9 mouse cellular contexts compared by ENCODE assay signal in the genomic region with DNA sequence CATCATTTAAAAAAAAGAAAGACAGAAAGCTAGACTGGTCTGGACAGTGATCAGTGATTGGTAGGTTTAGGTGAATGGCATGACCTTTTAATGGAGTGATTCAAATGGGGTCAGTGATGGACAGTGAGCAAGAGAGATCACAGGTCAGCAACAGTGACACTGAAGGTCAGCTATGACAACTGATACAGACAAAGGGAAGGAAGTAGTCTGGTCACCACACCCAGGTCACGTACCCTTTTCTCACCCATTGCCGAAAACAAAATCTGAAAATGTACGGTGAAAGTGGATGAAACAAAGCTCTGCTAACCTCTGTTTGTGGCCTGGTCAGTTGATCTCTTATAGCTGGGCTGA. TPM values are rescaled to one million over a fixed set of nuclear protein-coding genes. Genes with fewer than 3 reads are reported as not detected.
DNase-seq lines count a peak whose midpoint lies in the region; ATAC-seq and TF ChIP-seq lines count a peak whose summit lies in the region.
"Had no signal": no experiment of that assay in that cellular context is flagged by ENCODE, and none has a peak within 500 bp of the region (broad histone marks: within the 10 kb centered on the region; RNA-seq: fewer than 3 reads in every experiment).

No protein-coding gene starts in this region.

- ATAC-seq in heart, postnatal 0 days (ENCODE audit: insufficient read depth, low read depth) = peak; percentile 24; the same call in 1 of the 2 replicates
- peak; percentile 24 for ATAC-seq in lung, embryonic 16.5 days (ENCODE audit: low read depth)
- no peak; the same call in 1 of the 2 replicates for ATAC-seq in hindbrain, postnatal 0 days
- no peak; the same call in 1 of the 2 replicates for ATAC-seq in neural tube, embryonic 15.5 days (ENCODE audit: low FRiP score)
- no peak for ATAC-seq in activated CD4-positive, CD25-positive, alpha-beta regulatory T cell, adult 4 months

- peak overlapping the region; percentile 41 for H3K4me2 ChIP-seq in heart, postnatal 0 days (ENCODE audit: low read depth, low read length)
- H3K4me2 ChIP-seq in lung, embryonic 16.5 days (ENCODE audit: low read depth, low read length) = peak overlapping the region; percentile 46; the same call in 1 of the 2 replicates
- H3K4me2 ChIP-seq in hindbrain, postnatal 0 days (ENCODE audit: low read depth, low read length) = peak overlapping the region; percentile 44; the same call in 1 of the 2 replicates
- H3K4me2 ChIP-seq in neural tube, embryonic 15.5 days = no peak overlapping the region

- no peak overlapping the region for H3K4me3 ChIP-seq in heart, postnatal 0 days (ENCODE audit: low read depth, low read length)
- no peak overlapping the region for H3K4me3 ChIP-seq in lung, embryonic 16.5 days (ENCODE audit: low read length)
- H3K4me3 ChIP-seq in hindbrain, postnatal 0 days (ENCODE audit: low read length) = no peak overlapping the region
- H3K4me3 ChIP-seq in neural tube, embryonic 15.5 days (replicated peaks) = no peak overlapping the region
- H3K4me3 ChIP-seq: erythroblast, embryonic 14.5 days had no signal

- no peak for TF ChIP-seq EP300 in heart, postnatal 0 days (IDR thresholded peaks at IDR 0.05; ENCODE audit: low read depth)

- H3K27ac ChIP-seq in heart, postnatal 0 days (ENCODE audit: low read depth) = no peak overlapping the region
- H3K27ac ChIP-seq in lung, embryonic 16.5 days (ENCODE audit: low read length) = no peak overlapping the region
- H3K27ac ChIP-seq in hindbrain, postnatal 0 days = no peak overlapping the region
- H3K27ac ChIP-seq in neural tube, embryonic 15.5 days (replicated peaks) = 0 out of 2 replicates have a peak overlapping the region, but pooled peaks have one; percentile 41

- peaks cover 18% of the 10 kb centered on the region for H3K4me1 ChIP-seq in heart, postnatal 0 days (ENCODE audit: control insufficient read depth, insufficient read depth)
- H3K4me1 ChIP-seq in lung, embryonic 16.5 days (replicated peaks; ENCODE audit: control insufficient read depth, insufficient read depth, low read length) = peaks cover 3% of the 10 kb centered on the region; the same call in 1 of the 2 replicates
- H3K4me1 ChIP-seq in hindbrain, postnatal 0 days (ENCODE audit: insufficient read depth, low read length) = peaks cover 10% of the 10 kb centered on the region; the same call in 1 of the 2 replicates
- peaks cover 11% of the 10 kb centered on the region for H3K4me1 ChIP-seq in neural tube, embryonic 15.5 days

- H3K36me3 ChIP-seq in heart, postnatal 0 days (replicated peaks; ENCODE audit: control insufficient read depth, insufficient read depth, low read length) = no peaks in the 10 kb centered on the region
- no peaks in the 10 kb centered on the region for H3K36me3 ChIP-seq in lung, embryonic 16.5 days (ENCODE audit: control insufficient read depth, insufficient read depth, low read length)
- no peaks in the 10 kb centered on the region for H3K36me3 ChIP-seq in hindbrain, postnatal 0 days (ENCODE audit: insufficient read depth, low read length)
- no peaks in the 10 kb centered on the region for H3K36me3 ChIP-seq in neural tube, embryonic 15.5 days

- no peak for TF ChIP-seq CTCF in heart, postnatal 0 days (IDR thresholded peaks at IDR 0.05; ENCODE audit: low read depth)
- no peak for TF ChIP-seq CTCF in hindbrain, postnatal 0 days (IDR thresholded peaks at IDR 0.05; ENCODE audit: low read depth)

- intact Hi-C loops in heart, postnatal 10 days (cut with DNase I) = loop anchor here (2.0 to 5.0 kb wide), 2 partner anchors 28 to 60 kb away; no protein-coding TSS in a partner anchor

- WGBS in heart, postnatal 0 days = 57% methylated on average over 3 of the region's 3 CpGs
- 74% methylated on average over 3 of the region's 3 CpGs for WGBS in lung, embryonic 16.5 days
- 60% methylated on average over 3 of the region's 3 CpGs for WGBS in hindbrain, postnatal 0 days
- 65% methylated on average over 3 of the region's 3 CpGs for WGBS in neural tube, embryonic 15.5 days

- DNase-seq in heart, postnatal 0 days (ENCODE audit: low spot score) = no peak
- no peak for DNase-seq in heart, postnatal 10 days
- DNase-seq in lung, postnatal 25 days (ENCODE audit: low spot score) = no peak
- no peak for DNase-seq in hindbrain, postnatal 0 days (ENCODE audit: low spot score)

- H3K27me3 ChIP-seq in heart, postnatal 0 days (ENCODE audit: control insufficient read depth, insufficient read depth, low read length) = no peaks in the 10 kb centered on the region
- H3K27me3 ChIP-seq in lung, embryonic 16.5 days (ENCODE audit: control insufficient read depth, insufficient read depth, low read depth, low read length) = no peaks in the 10 kb centered on the region
- no peaks in the 10 kb centered on the region for H3K27me3 ChIP-seq in hindbrain, postnatal 0 days (ENCODE audit: insufficient read depth, low read length)
- no peaks in the 10 kb centered on the region for H3K27me3 ChIP-seq in neural tube, embryonic 15.5 days (replicated peaks)

- no peak overlapping the region for H3K9ac ChIP-seq in heart, postnatal 0 days (replicated peaks; ENCODE audit: low read depth, low read length)
- H3K9ac ChIP-seq in lung, embryonic 16.5 days (ENCODE audit: low read length) = no peak overlapping the region
- H3K9ac ChIP-seq in hindbrain, postnatal 0 days (replicated peaks; ENCODE audit: low read length) = no peak overlapping the region
- no peak overlapping the region for H3K9ac ChIP-seq in neural tube, embryonic 15.5 days (replicated peaks)

- H3K9me3 ChIP-seq in heart, postnatal 0 days (replicated peaks; ENCODE audit: control insufficient read depth, low read length) = no peaks in the 10 kb centered on the region
- H3K9me3 ChIP-seq in lung, embryonic 16.5 days (ENCODE audit: control insufficient read depth, low read length) = no peaks in the 10 kb centered on the region
- H3K9me3 ChIP-seq in hindbrain, postnatal 0 days (ENCODE audit: low read length) = no peaks in the 10 kb centered on the region
- no peaks in the 10 kb centered on the region for H3K9me3 ChIP-seq in neural tube, embryonic 15.5 days (replicated peaks)

RNA-seq across cellular contexts. Expression of gene Erich3, which starts 28.9 kb away (rescaled TPM):
- not detected in 2 replicates for total RNA-seq in heart, postnatal 0 days (2014; rRNA removed; ENCODE audit: low replicate concordance)
- 0.05 and 0.08 TPM in 2 replicates for polyA plus RNA-seq in heart, postnatal 0 days (2015; fragmentation: Nextera tagmentation; extraction: Ambion mirVana)
- total RNA-seq in heart, postnatal 10 days (2021) = under 1 TPM; 0.05 TPM
- 0.23 and 0.25 TPM in 2 replicates for polyA plus RNA-seq in lung, embryonic 16.5 days (2015; fragmentation: Nextera tagmentation; extraction: Ambion mirVana)
- 2.0 and 2.7 TPM in 2 replicates for total RNA-seq in hindbrain, postnatal 0 days (2014; rRNA removed)
- 2.5 and 3.1 TPM in 2 replicates for polyA plus RNA-seq in hindbrain, postnatal 0 days (2015; fragmentation: Nextera tagmentation; extraction: Ambion mirVana)
- polyA plus RNA-seq in neural tube, embryonic 15.5 days (2015; fragmentation: Nextera tagmentation; extraction: Ambion mirVana) = 1.9 and 2.6 TPM in 2 replicates
- not detected for polyA plus RNA-seq in activated CD4-positive, CD25-positive, alpha-beta regulatory T cell, adult 4 months (2017; shearing (Covaris generic))
- total RNA-seq: hematopoietic stem cell, adult 5-6 weeks had no signal
- polyA plus RNA-seq: erythroblast, embryonic 14.5 days had no signal

Comparison
In these comparisons a context has a peak if more than half of its experiments do, and no peak if none do; other contexts are left out.
1. ATAC-seq: peak in heart, postnatal 0 days (single experiment) and lung, embryonic 16.5 days (single experiment); none in hindbrain, postnatal 0 days (single experiment), neural tube, embryonic 15.5 days (single experiment) and activated CD4-positive, CD25-positive, alpha-beta regulatory T cell, adult 4 months (single experiment).